Mouse (Mus musculus) yolk sac, embryonic 10.5 days (tissue): ENCODE results near the gene Map2k5.

Source experiments
- DNase-seq: peaks from one replicate; pipeline ENCODE4 v3.0.0-alpha.2; 2017; ENCODE audit warnings: low spot score

Map2k5 gene

DNA sequence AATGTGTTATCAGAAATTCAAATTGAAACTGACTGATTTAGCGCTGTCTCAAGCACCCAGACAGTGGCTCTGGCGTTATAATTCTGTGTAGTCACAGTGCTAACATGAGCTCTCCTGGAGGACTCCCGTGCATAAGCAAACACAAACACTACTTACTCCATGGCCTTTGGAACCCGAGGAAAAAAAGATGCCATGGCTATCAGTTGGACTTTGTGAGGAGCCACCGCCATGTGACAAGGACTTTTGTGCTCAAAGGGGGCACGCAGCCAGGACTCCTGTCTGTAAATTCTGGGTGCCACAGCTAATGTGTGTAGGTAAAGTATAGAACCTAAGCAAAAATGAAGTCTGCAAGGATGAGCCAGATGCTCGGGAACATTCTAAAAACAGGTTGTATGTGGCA lies 192.5 kb downstream of the Map2k5 start:
- peak; percentile 76 for DNase-seq

DNA sequence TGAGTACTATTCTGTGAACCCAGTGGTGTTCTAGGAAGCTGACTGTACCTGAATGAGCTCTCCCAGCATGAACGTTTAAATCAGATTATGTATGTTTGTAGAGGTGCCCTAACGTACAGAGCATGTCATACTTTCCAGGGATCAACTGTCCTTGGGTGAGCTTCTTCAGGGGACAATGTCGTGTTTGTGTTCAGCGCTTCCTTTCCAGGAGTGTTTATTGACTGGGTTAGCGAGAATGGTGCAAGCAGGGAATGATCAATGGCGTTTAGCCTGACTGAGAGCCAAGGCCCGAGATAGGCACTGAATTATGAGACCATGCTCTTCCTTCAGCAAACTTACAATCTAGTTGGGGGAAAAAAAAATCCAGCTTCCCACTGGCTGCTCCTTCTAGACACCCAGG lies 193.8 kb downstream of the Map2k5 start:
- no peak for DNase-seq

DNA sequence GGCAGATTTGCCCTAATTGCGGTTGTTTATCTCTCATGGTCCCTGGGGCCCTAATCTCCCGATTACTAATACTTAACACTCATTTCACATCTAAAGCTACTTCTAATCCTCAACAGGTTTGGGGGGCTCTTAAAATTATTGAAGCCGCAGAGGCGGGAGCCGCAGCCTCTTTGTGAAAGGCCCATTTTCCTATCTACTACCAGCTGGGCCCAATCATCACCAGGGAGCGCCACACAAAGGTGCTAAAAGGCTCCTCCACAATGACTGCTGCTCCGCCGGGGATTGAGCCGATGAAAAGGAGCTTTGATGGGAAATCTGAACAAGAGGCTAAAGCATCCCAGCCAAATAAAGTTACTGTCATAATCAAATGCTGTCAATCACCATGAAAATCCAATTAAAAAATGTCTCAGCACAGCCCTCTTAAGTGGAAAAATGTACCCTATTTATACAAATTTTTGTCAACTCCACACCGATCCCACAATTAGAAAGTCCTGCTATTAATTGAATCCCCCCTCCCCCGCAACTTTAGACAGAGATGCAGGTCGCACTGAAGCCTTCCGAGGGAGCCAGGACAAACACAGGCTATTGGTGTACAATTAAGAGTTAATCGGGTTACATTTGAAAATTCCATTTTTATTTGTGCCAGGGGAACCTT lies 195.3 kb downstream of the Map2k5 start:
- DNase-seq: no peak

GRCm38 (mm10) chr9:63181337-63182178 lies 196.1 kb downstream of the Map2k5 start:
- no peak for DNase-seq

DNA sequence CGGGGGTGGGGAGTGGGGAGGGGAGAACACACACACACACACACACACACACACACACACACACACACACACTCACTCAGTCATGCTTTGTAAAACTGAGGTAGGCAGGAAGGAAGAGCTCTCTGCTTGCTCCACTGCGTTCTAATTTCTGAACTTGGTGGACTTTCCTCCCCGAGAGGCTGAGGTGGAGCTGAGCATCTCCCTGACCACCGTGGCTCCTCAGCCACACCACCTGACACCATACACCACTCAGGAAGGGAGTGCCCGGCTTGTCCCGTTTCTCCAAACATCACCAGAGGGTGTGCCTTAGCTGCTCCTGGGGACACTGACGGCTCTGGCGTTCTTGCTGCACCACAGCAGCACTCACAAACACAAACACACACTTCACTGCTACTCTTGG lies 199.4 kb downstream of the Map2k5 start:
- DNase-seq: no peak

DNA sequence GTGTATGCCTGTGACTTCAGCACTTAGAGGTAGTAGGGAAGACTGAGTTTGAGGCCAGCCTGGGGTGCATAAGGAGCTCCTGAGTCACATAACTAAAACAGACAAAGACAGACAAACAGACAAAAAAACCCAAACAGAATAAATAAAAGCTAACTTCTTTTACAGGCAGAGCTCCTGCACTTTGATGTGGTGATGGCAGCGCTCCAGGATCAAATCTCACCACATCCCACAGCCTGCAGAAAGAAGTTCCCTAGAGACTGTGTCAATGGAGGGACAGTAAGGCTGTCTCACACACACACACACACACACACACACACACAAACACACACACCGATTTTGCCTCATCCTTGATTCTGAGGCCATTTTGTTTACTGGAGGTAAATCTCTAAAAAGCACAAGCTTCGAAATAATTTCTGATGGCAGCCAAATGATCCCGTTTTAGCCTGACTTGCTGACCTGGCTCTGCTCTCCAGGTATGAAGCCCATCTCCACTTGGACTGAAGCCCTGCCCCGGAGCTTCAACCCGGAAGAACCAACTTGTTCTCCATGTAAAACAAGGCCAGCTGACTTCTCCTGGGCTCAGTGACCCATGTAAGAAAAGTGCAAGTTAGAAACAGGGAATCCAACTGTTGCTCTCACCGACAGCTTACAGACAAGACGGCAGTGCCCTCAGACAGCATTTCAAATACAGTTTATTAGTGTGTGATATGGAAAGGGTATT lies 203.5 kb downstream of the Map2k5 start:
- no peak for DNase-seq

DNA sequence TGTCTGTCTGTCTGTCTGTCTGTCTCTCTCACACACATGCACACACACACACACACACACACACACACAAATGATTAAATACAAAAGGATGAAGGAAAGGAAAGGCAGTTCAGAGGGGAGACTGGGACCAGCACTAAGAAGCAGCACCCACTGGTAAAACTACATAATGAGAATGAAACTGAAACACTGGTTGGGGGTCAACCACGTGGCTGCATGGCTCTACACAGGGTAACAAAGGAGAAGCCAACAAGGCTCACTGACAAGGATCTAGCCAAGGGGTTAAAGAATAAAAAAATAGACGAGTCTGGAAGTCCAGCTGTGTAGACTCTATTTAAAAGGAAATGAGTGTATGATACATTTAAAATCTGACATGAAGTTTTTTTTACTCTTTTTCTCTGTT lies 205.8 kb downstream of the Map2k5 start:
- DNase-seq: no peak

DNA sequence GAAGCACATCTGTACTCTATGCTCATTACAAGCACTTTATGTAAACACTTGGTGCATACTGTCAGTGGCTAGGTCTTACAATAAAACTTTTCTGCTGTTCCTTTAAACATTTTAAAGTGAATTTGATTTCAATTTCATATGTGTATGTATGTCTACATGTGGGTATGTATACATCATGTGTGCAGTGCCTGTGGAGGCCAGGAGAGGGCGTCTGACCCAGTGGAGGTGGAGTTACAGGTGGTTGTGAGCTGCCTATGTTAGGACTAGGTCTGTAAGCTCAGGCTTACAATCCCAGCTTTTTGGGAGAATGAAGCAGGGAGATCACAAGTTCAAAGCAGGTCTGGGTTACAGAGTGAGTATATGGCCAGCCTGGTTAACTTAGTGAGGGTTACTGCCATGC lies 208.6 kb downstream of the Map2k5 start:
- no peak for DNase-seq

GRCm38 (mm10) chr9:63165070-63165469 lies 212.6 kb downstream of the Map2k5 start:
- no peak for DNase-seq

GRCm38 (mm10) chr9:63163756-63164155 lies 213.9 kb downstream of the Map2k5 start:
- DNase-seq: no peak

- no peak for DNase-seq
Observed at GRCm38 (mm10) chr9:63151949-63152348, 225.8 kb downstream of the Map2k5 start.

- peak; percentile 77 for DNase-seq
Observed at GRCm38 (mm10) chr9:63151072-63151870, 226.4 kb downstream of the Map2k5 start.

GRCm38 (mm10) chr9:63150086-63150800 lies 227.5 kb downstream of the Map2k5 start:
- no peak for DNase-seq

DNA sequence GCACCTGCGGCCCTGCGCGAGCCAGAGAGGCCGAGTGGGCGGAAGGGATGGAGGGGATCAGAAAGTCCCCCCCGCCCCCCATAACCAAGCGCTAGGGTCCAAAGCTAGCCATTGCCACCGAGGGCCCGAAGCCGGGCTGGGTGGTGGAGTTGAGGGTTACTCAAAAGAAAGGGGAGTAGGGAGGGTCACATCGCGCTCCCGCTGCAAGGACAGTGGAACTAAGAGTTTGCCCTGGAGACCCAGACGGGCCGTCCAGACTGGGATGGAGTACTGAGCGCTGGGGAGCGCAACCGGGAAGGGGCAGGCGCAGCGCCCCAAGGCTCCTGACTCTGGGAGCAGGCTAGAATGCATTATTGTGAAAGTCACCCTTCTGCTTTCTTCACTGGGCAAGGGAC lies 228.3 kb downstream of the Map2k5 start:
- no peak for DNase-seq

- DNase-seq: no peak
Observed at GRCm38 (mm10) chr9:63148410-63149371, 229.0 kb downstream of the Map2k5 start, which contains the start of gene Skor1. Skor1 (minus strand) TSS chr9:63148961.

- DNase-seq: no peak
Observed at GRCm38 (mm10) chr9:63147786-63148409, 229.8 kb downstream of the Map2k5 start.

- DNase-seq: no peak
Observed at GRCm38 (mm10) chr9:63147296-63147695, 230.4 kb downstream of the Map2k5 start.

DNA sequence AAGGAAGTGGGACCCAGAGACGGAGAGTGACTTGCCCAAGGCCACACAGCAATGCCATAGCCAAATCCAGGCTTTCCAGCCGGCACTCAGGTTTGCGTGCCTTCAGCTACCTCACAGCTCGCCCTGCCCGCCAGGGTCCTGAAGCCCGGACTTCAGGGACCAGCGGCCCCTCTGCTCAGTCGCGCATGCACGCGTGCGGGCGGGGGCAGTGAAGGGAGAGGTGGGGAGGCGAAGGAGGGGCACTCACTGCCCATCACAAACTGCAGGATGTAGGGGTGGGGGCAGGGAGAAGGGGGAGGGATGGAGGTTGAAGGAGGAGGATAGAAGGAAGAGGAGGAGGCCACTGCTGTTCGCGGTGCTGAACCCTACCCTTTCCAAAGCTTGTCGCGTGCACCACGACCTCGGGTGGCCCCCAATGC lies 230.8 kb downstream of the Map2k5 start:
- DNase-seq: no peak

DNA sequence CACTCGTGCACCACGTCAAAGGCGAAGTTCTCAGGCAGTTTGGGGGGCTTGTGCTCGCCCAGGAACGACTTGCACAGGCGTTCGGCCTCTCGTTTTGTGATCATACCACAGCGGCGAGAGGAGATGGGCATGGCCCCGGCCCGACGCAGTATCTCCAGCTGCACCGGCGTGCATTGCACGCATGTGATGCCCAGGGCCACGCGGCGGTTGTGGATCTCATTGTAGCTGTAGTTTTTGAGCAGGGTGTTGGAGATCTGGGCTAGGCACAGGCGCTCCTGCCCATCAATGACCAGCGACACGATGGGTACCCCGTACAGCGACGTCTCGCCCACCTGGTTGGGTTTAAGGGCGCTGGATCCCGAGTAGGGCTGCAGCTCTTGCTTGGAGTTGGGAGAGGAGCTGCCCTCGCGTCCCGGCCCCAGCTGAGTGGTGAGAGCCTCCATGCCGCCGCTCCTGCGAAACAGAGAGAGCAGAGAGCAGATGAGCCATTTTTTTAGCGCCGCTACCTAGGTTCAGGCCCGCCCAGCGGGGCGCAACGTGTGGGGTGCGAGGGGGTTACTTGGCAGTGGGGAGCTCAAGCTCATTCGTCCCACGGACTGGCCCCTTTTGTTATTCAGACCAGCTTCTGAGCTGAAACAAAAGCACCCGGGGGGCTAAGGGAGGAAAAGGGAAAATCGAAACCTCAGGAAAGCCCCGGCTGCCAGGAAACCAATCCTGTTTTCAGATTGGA lies 231.4 kb downstream of the Map2k5 start:
- no peak for DNase-seq
